Mouse (Mus musculus): ENCODE measurements around the gene Nphs1. TPM values are rescaled to one million over a fixed set of nuclear protein-coding genes. Genes with fewer than 3 reads are reported as not detected.

The Nphs1 gene
- total and polyA plus RNA-seq, 3 experiments, result 1.2 to 2.3 TPM; not detected in 1

DNA sequence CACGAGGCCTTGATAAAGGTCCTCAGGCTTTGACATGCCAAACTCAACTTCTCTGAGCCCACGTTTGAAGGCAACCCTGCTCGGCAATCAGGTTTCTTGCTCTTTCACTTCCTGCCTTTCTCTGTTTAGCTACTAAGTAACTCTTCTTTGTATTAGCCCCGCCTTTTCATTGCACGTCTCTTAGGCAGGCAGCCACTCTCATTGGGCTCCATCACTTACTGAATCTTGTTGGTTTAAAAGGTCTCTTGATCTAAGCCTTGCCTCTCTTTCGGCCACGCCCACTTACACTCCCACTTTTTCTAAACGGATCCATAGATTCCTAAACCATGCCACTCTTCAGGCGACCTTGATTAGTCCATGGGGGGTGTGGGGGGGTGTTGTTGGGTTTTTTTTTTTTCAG lies 14.4 kb upstream of the Nphs1 start:
- Histone ChIP-seq H3K27me3 (ENCODE audit: control insufficient read depth in 1 of 2, insufficient read depth in 2 of 2, low read length in 2 of 2) (no peaks in the 10 kb centered on the region), H3K9ac (ENCODE audit: control insufficient read depth, low read depth, low read length, poor library complexity, severe bottlenecking) (no peak overlapping the region), H3K79me2 (ENCODE audit: control insufficient read depth, insufficient read depth, low read length, poor library complexity) (no peaks in the 10 kb centered on the region; the same call in 1 of the 2 replicates), H3K27ac (ENCODE audit: control insufficient read depth, low read depth, low read length) (no peak overlapping the region), H3K4me3 (ENCODE audit: control insufficient read depth in 1 of 2, insufficient read depth in 1 of 2, low read depth in 2 of 2, low read length in 2 of 2) (no peak overlapping the region), H3K4me1 (ENCODE audit: control insufficient read depth in 1 of 2, insufficient read depth in 2 of 2, low read length in 2 of 2) (peaks cover 0 to 8% of the 10 kb centered on the region in 2 experiments; a peak in 1 of 4 replicates), H3K36me3 (ENCODE audit: control insufficient read depth in 1 of 2, insufficient read depth in 2 of 2, low read length in 2 of 2) (no peaks in the 10 kb centered on the region; a peak in 1 of 4 replicates), H3K9me3 (replicated peaks; ENCODE audit: insufficient read depth, low read length) (no peaks in the 10 kb centered on the region)
- DNase-seq (ENCODE audit: low read depth, low spot score), result no peak
- no peak for TF ChIP-seq MXI1 (IDR thresholded peaks at IDR 0.05; ENCODE audit: low read depth, low read length)
- no peak for TF ChIP-seq POLR2A (IDR thresholded peaks at IDR 0.05; ENCODE audit: control insufficient read depth in 1 of 2, insufficient read depth in 1 of 2, low read depth in 1 of 2, low read length in 2 of 2, poor library complexity in 1 of 2)
- no peak for TF ChIP-seq TAL1 (IDR thresholded peaks at IDR 0.05; ENCODE audit: low read length)

GRCm38 (mm10) chr7:30444154-30444970 lies 13.8 kb upstream of the Nphs1 start:
- no peaks in the 10 kb centered on the region for H3K27me3 ChIP-seq (ENCODE audit: control insufficient read depth in 1 of 2, insufficient read depth in 2 of 2, low read length in 2 of 2)
- H3K36me3 ChIP-seq (ENCODE audit: control insufficient read depth in 1 of 2, insufficient read depth in 2 of 2, low read length in 2 of 2), result no peaks in the 10 kb centered on the region; a peak in 1 of 4 replicates
- peaks cover 0 to 8% of the 10 kb centered on the region in 2 experiments; a peak in 1 of 4 replicates for H3K4me1 ChIP-seq (ENCODE audit: control insufficient read depth in 1 of 2, insufficient read depth in 2 of 2, low read length in 2 of 2)
- peak overlapping the region; percentile 62 to 72 for H3K4me3 ChIP-seq (ENCODE audit: control insufficient read depth in 1 of 2, insufficient read depth in 1 of 2, low read depth in 2 of 2, low read length in 2 of 2)
- H3K9me3 ChIP-seq (replicated peaks; ENCODE audit: insufficient read depth, low read length), result no peaks in the 10 kb centered on the region
- peak overlapping the region; percentile 69 for H3K9ac ChIP-seq (ENCODE audit: control insufficient read depth, low read depth, low read length, poor library complexity, severe bottlenecking)
- DNase-seq (ENCODE audit: low read depth, low spot score), result peak; percentile 24
- no peaks in the 10 kb centered on the region; the same call in 1 of the 2 replicates for H3K79me2 ChIP-seq (ENCODE audit: control insufficient read depth, insufficient read depth, low read length, poor library complexity)
- no peak for TF ChIP-seq RCOR1 (IDR thresholded peaks at IDR 0.05; ENCODE audit: low read depth, low read length)
- TF ChIP-seq CTCF (IDR thresholded peaks at IDR 0.05 in 2 of 3, conservative IDR thresholded peaks at IDR 0.05 in 1 of 3; ENCODE audit: control insufficient read depth in 1 of 3, insufficient read depth in 1 of 3, low read depth in 2 of 3, low read length in 3 of 3, poor library complexity in 1 of 3, severe bottlenecking in 1 of 3), result no peak
- no peak overlapping the region for H3K27ac ChIP-seq (ENCODE audit: control insufficient read depth, low read depth, low read length)

- Histone ChIP-seq H3K27me3 (ENCODE audit: control insufficient read depth in 1 of 2, insufficient read depth in 2 of 2, low read length in 2 of 2) (no peaks in the 10 kb centered on the region), H3K9me3 (replicated peaks; ENCODE audit: insufficient read depth, low read length) (no peaks in the 10 kb centered on the region), H3K4me1 (ENCODE audit: control insufficient read depth in 1 of 2, insufficient read depth in 2 of 2, low read length in 2 of 2) (peaks cover 0 to 8% of the 10 kb centered on the region in 2 experiments; a peak in 1 of 4 replicates), H3K27ac (ENCODE audit: control insufficient read depth, low read depth, low read length) (no peak within 1 kb of the TSS), H3K9ac (ENCODE audit: control insufficient read depth, low read depth, low read length, poor library complexity, severe bottlenecking) (peak within 1 kb of the TSS; percentile 69), H3K4me3 (ENCODE audit: control insufficient read depth in 1 of 2, insufficient read depth in 1 of 2, low read depth in 2 of 2, low read length in 2 of 2) (peak within 1 kb of the TSS; percentile 62 to 72), H3K79me2 (ENCODE audit: control insufficient read depth, insufficient read depth, low read length, poor library complexity) (no peaks in the 10 kb centered on the region; the same call in 1 of the 2 replicates), H3K36me3 (ENCODE audit: control insufficient read depth in 1 of 2, insufficient read depth in 2 of 2, low read length in 2 of 2) (no peaks in the 10 kb centered on the region; a peak in 1 of 4 replicates)
- DNase-seq (ENCODE audit: low read depth, low spot score), result peak; percentile 52
- TF ChIP-seq NRF1 (IDR thresholded peaks at IDR 0.05; ENCODE audit: insufficient read depth, low read depth, low read length, poor library complexity, severe bottlenecking) (peak; percentile 47; the same call in 1 of the 2 replicates), POLR2AphosphoS2 (IDR thresholded peaks at IDR 0.05; ENCODE audit: low read length) (no peak)
Observed at GRCm38 (mm10) chr7:30444971-30445751, 13.0 kb upstream of the Nphs1 start, which contains the start of gene Aplp1. Gene Aplp1 (minus strand): TSS chr7:30445535.
